Mouse (Mus musculus): ENCODE measurements at regions not wholly inside any gene's neighbourhood (a gene's known extent, or its start where the extent isn't known, plus 50 kb on each side); places are given as distances from the start of the nearest gene placed in this dataset.

GRCm38 (mm10) chr6:127207308-127207707, 55.3 kb upstream of the Ccnd2 start:
- Histone ChIP-seq H3K27ac (no peak overlapping the region), H3K9ac (no peak overlapping the region), H3K4me3 (no peak overlapping the region), H3K4me2 (no peak overlapping the region), H3K4me1 (replicated peaks) (no peaks in the 10 kb centered on the region), H3K27me3 (no peaks in the 10 kb centered on the region), H3K36me3 (no peaks in the 10 kb centered on the region), H3K9me3 (replicated peaks) (no peaks in the 10 kb centered on the region)
- no peak for ATAC-seq (replicated peaks; ENCODE audit: insufficient number of reproducible peaks, insufficient read depth, low FRiP score, low read depth)
- WGBS, result 62% methylated on average over 5 of the region's 5 CpGs

- Histone ChIP-seq H3K9ac (no peak overlapping the region), H3K9me3 (replicated peaks) (no peaks in the 10 kb centered on the region), H3K4me2 (no peak overlapping the region), H3K27me3 (0 out of 2 replicates have a peak, but pooled peaks cover 2% of the 10 kb centered on the region), H3K4me3 (no peak overlapping the region), H3K36me3 (no peaks in the 10 kb centered on the region), H3K4me1 (replicated peaks) (no peaks in the 10 kb centered on the region), H3K27ac (no peak overlapping the region)
- ATAC-seq (replicated peaks; ENCODE audit: insufficient number of reproducible peaks, insufficient read depth, low FRiP score, low read depth), result no peak
- WGBS, result 86% methylated on average over 3 of the region's 3 CpGs
Measured at GRCm38 (mm10) chr6:127213355-127213754, 61.4 kb upstream of the Ccnd2 start.

- Histone ChIP-seq H3K9me3 (replicated peaks) (no peaks in the 10 kb centered on the region), H3K9ac (no peak overlapping the region), H3K27me3 (0 out of 2 replicates have a peak, but pooled peaks cover 2% of the 10 kb centered on the region), H3K4me2 (no peak overlapping the region), H3K36me3 (no peaks in the 10 kb centered on the region), H3K4me1 (replicated peaks) (no peaks in the 10 kb centered on the region), H3K27ac (no peak overlapping the region), H3K4me3 (no peak overlapping the region)
- no peak for ATAC-seq (replicated peaks; ENCODE audit: insufficient number of reproducible peaks, insufficient read depth, low FRiP score, low read depth)
- 56% methylated on average over 4 of the region's 4 CpGs for WGBS
Measured at GRCm38 (mm10) chr6:127215915-127216314, 63.9 kb upstream of the Ccnd2 start.

- WGBS, result 80% methylated on average over 17 of the region's 17 CpGs
Measured at GRCm38 (mm10) chr6:127218634-127219445, 66.8 kb upstream of the Ccnd2 start.

GRCm38 (mm10) chr6:127219446-127219802, 67.4 kb upstream of the Ccnd2 start:
- WGBS, result 81% methylated on average over 7 of the region's 7 CpGs
- Histone ChIP-seq H3K9ac (no peak overlapping the region), H3K9me3 (replicated peaks) (no peaks in the 10 kb centered on the region), H3K27me3 (0 out of 2 replicates have a peak, but pooled peaks cover 2% of the 10 kb centered on the region), H3K4me1 (replicated peaks) (no peaks in the 10 kb centered on the region), H3K4me3 (no peak overlapping the region), H3K27ac (no peak overlapping the region), H3K36me3 (no peaks in the 10 kb centered on the region), H3K4me2 (no peak overlapping the region)
- no peak for ATAC-seq (replicated peaks; ENCODE audit: insufficient number of reproducible peaks, insufficient read depth, low FRiP score, low read depth)

More at GRCm38 (mm10) chr6:127218634-127219445, 66.8 kb upstream of the Ccnd2 start:
- Histone ChIP-seq H3K36me3 (no peaks in the 10 kb centered on the region), H3K27ac (no peak overlapping the region), H3K4me2 (no peak overlapping the region), H3K4me1 (replicated peaks) (no peaks in the 10 kb centered on the region), H3K27me3 (0 out of 2 replicates have a peak, but pooled peaks cover 2% of the 10 kb centered on the region), H3K4me3 (no peak overlapping the region), H3K9me3 (replicated peaks) (no peaks in the 10 kb centered on the region), H3K9ac (no peak overlapping the region)
- no peak for ATAC-seq (replicated peaks; ENCODE audit: insufficient number of reproducible peaks, insufficient read depth, low FRiP score, low read depth)

GRCm38 (mm10) chr6:127226242-127226983, 74.4 kb upstream of the Ccnd2 start:
- no peaks in the 10 kb centered on the region for H3K36me3 ChIP-seq
- H3K4me1 ChIP-seq (replicated peaks), result no peaks in the 10 kb centered on the region
- H3K4me3 ChIP-seq, result no peak overlapping the region
- no peak overlapping the region for H3K9ac ChIP-seq
- ATAC-seq (replicated peaks; ENCODE audit: insufficient number of reproducible peaks, insufficient read depth, low FRiP score, low read depth), result no peak
- H3K27me3 ChIP-seq, result no peaks in the 10 kb centered on the region
- no peak overlapping the region for H3K27ac ChIP-seq
- H3K4me2 ChIP-seq, result no peak overlapping the region
- WGBS, result 80% methylated on average over 5 of the region's 5 CpGs
- no peaks in the 10 kb centered on the region for H3K9me3 ChIP-seq (replicated peaks)

- Histone ChIP-seq H3K27me3 (no peaks in the 10 kb centered on the region; the same call in 1 of the 2 replicates), H3K4me2 (no peak overlapping the region), H3K27ac (no peak overlapping the region), H3K9me3 (replicated peaks) (no peaks in the 10 kb centered on the region), H3K9ac (no peak overlapping the region), H3K4me1 (replicated peaks) (no peaks in the 10 kb centered on the region), H3K36me3 (no peaks in the 10 kb centered on the region), H3K4me3 (no peak overlapping the region)
- WGBS, result 78% methylated on average over 4 of the region's 4 CpGs
- ATAC-seq (replicated peaks; ENCODE audit: insufficient number of reproducible peaks, insufficient read depth, low FRiP score, low read depth), result no peak
Measured at GRCm38 (mm10) chr6:127236510-127237109, 84.6 kb upstream of the Ccnd2 start.

- no peaks in the 10 kb centered on the region for H3K9me3 ChIP-seq (replicated peaks)
- no peaks in the 10 kb centered on the region for H3K36me3 ChIP-seq
- H3K4me2 ChIP-seq, result no peak overlapping the region
- no peaks in the 10 kb centered on the region for H3K4me1 ChIP-seq (replicated peaks)
- no peak overlapping the region for H3K9ac ChIP-seq
- no peaks in the 10 kb centered on the region; the same call in 1 of the 2 replicates for H3K27me3 ChIP-seq
- no peak for ATAC-seq (replicated peaks; ENCODE audit: insufficient number of reproducible peaks, insufficient read depth, low FRiP score, low read depth)
- 68% methylated on average over 12 of the region's 12 CpGs for WGBS
- no peak overlapping the region for H3K27ac ChIP-seq
- H3K4me3 ChIP-seq, result no peak overlapping the region
Measured at GRCm38 (mm10) chr6:127237168-127237567, 85.2 kb upstream of the Ccnd2 start.

GRCm38 (mm10) chr6:127239529-127240471, 87.8 kb upstream of the Ccnd2 start:
- 64% methylated on average over 12 of the region's 12 CpGs for WGBS
- no peak overlapping the region for H3K4me2 ChIP-seq
- no peak overlapping the region for H3K9ac ChIP-seq
- no peak overlapping the region for H3K4me3 ChIP-seq
- H3K27ac ChIP-seq, result no peak overlapping the region
- H3K36me3 ChIP-seq, result no peaks in the 10 kb centered on the region
- ATAC-seq (replicated peaks; ENCODE audit: insufficient number of reproducible peaks, insufficient read depth, low FRiP score, low read depth), result no peak
- H3K9me3 ChIP-seq (replicated peaks), result no peaks in the 10 kb centered on the region
- no peaks in the 10 kb centered on the region; the same call in 1 of the 2 replicates for H3K27me3 ChIP-seq
- no peaks in the 10 kb centered on the region for H3K4me1 ChIP-seq (replicated peaks)

- 84% methylated on average over 19 of the region's 19 CpGs for WGBS
- no peak for ATAC-seq (replicated peaks; ENCODE audit: insufficient number of reproducible peaks, insufficient read depth, low FRiP score, low read depth)
- Histone ChIP-seq H3K27me3 (no peaks in the 10 kb centered on the region; the same call in 1 of the 2 replicates), H3K4me3 (no peak overlapping the region), H3K9me3 (replicated peaks) (no peaks in the 10 kb centered on the region), H3K27ac (no peak overlapping the region), H3K9ac (no peak overlapping the region), H3K4me2 (no peak overlapping the region), H3K36me3 (no peaks in the 10 kb centered on the region), H3K4me1 (replicated peaks) (no peaks in the 10 kb centered on the region)
Measured at GRCm38 (mm10) chr6:127240472-127241375, 88.7 kb upstream of the Ccnd2 start.
